Mouse (Mus musculus) mouse embryonic stem cell (cell line): ENCODE data around the gene Kifc1.
"Not testable (repeated sequence)": the region's sequence is repeated elsewhere in the genome, so short reads cannot be mapped to it uniquely, and the experiment has no call there.

ENCODE experiments used
- in situ Hi-C, 2 experiments: fragments of 300-500 bp; cut with MboI; formaldehyde crosslinking; loops; 1 replicate in 1 of 2; 3 replicates in 1 of 2; pipeline ENCODE4 v1.14.3; 2019 to 2020; ENCODE audit warnings: low sequenced_read_pairs in 2 of 2, low pct_unique_long_range_greater_than_20kb in 1 of 2, mixed read lengths in 1 of 2; ENCODE audit not compliant: unreplicated experiment in 1 of 2

Kifc1 gene

GRCm38 (mm10) chr17:33888230-33888629 is 2.2 kb downstream of the Kifc1 start:
- in situ Hi-C loops: not testable (repeated sequence)

- in situ Hi-C loops: not testable (repeated sequence)
Observed at GRCm38 (mm10) chr17:33887802-33888201, 2.7 kb downstream of the Kifc1 start.

GRCm38 (mm10) chr17:33884320-33884719 is 6.1 kb downstream of the Kifc1 start:
- in situ Hi-C loops: not testable (repeated sequence)

GRCm38 (mm10) chr17:33875797-33876196 is 14.7 kb downstream of the Kifc1 start:
- in situ Hi-C loops: not testable (repeated sequence)

- in situ Hi-C loops: no loop called here
Observed at GRCm38 (mm10) chr17:33874411-33874810, 16.1 kb downstream of the Kifc1 start.

- in situ Hi-C loops: not testable (repeated sequence)
Observed at GRCm38 (mm10) chr17:33873537-33873936, 16.9 kb downstream of the Kifc1 start, which contains the start of gene Gm7029. Gm7029 (plus strand) TSS chr17:33873837.

GRCm38 (mm10) chr17:33865330-33866030 is 25.0 kb downstream of the Kifc1 start:
- in situ Hi-C loops: no loop called here

GRCm38 (mm10) chr17:33857816-33858215 is 32.6 kb downstream of the Kifc1 start:
- in situ Hi-C loops: no loop called here

GRCm38 (mm10) chr17:33851331-33851730 is 39.1 kb downstream of the Kifc1 start:
- in situ Hi-C loops: no loop called here

GRCm38 (mm10) chr17:33848139-33848538 is 42.3 kb downstream of the Kifc1 start:
- in situ Hi-C loops: no loop called here

GRCm38 (mm10) chr17:33844196-33844595 is 46.3 kb downstream of the Kifc1 start:
- in situ Hi-C loops: no loop called here

- in situ Hi-C loops: no loop called here
Observed at GRCm38 (mm10) chr17:33842966-33843795, 47.3 kb downstream of the Kifc1 start, which contains the start of gene Cd320. Cd320 (plus strand) TSS chr17:33843091.

- in situ Hi-C loops: no loop called here
Observed at GRCm38 (mm10) chr17:33829561-33829960, 60.9 kb downstream of the Kifc1 start.

- in situ Hi-C loops: no loop called here
Observed at GRCm38 (mm10) chr17:33828892-33829291, 61.6 kb downstream of the Kifc1 start.

- in situ Hi-C loops: no loop called here
Observed at GRCm38 (mm10) chr17:33826850-33827249, 63.6 kb downstream of the Kifc1 start.
